Mouse (Mus musculus): ENCODE results near the gene Uba1y. TPM values are rescaled to one million over a fixed set of nuclear protein-coding genes. Genes with fewer than 3 reads are reported as not detected.
A peak's percentile ranks its signal among the peaks of the same experiment; 100 is the strongest.
"Not testable (repeated sequence)": the region's sequence is repeated elsewhere in the genome, so short reads cannot be mapped to it uniquely, and the experiment has no call there.

Gene Uba1y
- polyA plus RNA-seq (2015; fragmentation: Nextera tagmentation; extraction: Ambion mirVana), result 0.19 and 0.23 TPM in 2 replicates

- Histone ChIP-seq H3K27me3 (no peaks in the 10 kb centered on the region), H3K27ac (replicated peaks) (no peak within 1 kb of the TSS), H3K36me3 (no peaks in the 10 kb centered on the region), H3K9ac (replicated peaks) (no peak within 1 kb of the TSS), H3K9me3 (no peaks in the 10 kb centered on the region), H3K4me3 (no peak within 1 kb of the TSS), H3K4me1 (no peaks in the 10 kb centered on the region), H3K4me2 (replicated peaks) (no peak within 1 kb of the TSS)
- no peak for ATAC-seq (replicated peaks)
- 81% methylated on average over 13 of the region's 15 CpGs for WGBS
Observed at GRCm38 (mm10) chrY:818396-818795, at the start of gene Uba1y. TSS of gene Uba1y (plus strand) at chrY:818649.

DNA sequence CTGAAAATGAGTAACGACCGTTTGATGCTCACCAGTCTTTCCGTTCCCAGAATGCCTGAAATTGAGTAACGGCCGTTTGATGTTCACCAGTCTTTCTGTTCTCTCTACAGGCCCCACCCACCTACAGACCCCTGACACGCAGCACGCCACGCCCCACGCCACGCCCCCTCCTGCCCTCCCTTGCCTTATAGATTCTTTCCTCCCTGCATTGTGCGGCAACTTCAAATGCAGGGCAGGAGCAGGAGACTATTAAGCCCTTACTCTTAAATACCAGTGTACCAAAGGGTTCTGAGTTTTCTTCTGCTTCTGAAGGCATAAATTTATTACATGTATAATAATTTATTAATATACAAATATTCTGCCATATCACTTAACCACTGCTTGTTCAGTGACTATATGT lies 21.1 kb upstream of the Uba1y start, which contains the start of gene Zfy1:
TSS of gene Zfy1 (minus strand) at position 101 of the 400 bp plus-strand sequence.
- H3K4me2 ChIP-seq (replicated peaks), result not testable (repeated sequence)
- no CpG with 5 or more reads among the region's 11 CpGs for WGBS

DNA sequence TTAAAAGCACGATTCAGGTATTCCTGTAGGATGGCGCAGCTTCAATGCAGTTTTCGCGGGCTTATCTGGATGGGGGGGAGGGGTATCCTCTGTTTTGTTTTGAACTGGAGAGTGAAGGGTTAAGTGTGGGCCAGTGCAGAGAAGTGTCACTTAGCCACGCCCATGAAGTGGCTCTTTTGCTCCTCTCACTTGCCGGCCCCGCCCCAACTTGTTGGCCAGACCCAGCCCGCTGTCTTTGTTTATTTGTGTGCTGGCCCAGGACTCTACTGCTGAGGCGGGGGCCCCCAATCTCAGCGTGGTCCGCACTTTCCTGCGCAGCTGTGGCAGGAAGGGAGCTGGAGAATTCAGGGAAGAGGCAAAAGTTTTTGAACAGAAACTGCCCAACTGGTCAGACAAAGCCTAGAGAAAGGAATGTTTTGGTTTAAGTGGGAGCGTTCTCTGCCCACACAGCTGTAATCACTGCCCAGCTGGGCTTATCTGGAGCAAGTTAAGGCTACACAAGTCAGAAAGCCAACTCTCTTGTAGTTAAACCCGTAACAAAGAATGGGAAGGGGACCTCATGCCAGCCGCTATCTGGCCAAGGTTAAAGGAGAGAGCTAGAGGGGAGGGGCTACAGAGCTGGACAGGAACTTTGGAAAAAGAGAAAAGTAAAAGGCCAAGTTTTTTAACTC lies 9.3 kb upstream of the Uba1y start:
- H3K9me3 ChIP-seq, result no peaks in the 10 kb centered on the region
- ATAC-seq (replicated peaks), result peak; percentile 55

More for the DNA sequence above, 21.1 kb upstream of the Uba1y start, which contains the start of gene Zfy1:
- not testable (repeated sequence) for H3K4me1 ChIP-seq; H3K4me3 ChIP-seq; H3K27ac ChIP-seq (replicated peaks); H3K9me3 ChIP-seq; H3K36me3 ChIP-seq; H3K9ac ChIP-seq (replicated peaks); H3K27me3 ChIP-seq; ATAC-seq (replicated peaks)

GRCm38 (mm10) chrY:872404-872803 lies 54.0 kb downstream of the Uba1y start:
- H3K4me3 ChIP-seq, result no peak overlapping the region
- H3K27me3 ChIP-seq, result no peaks in the 10 kb centered on the region
- no peaks in the 10 kb centered on the region for H3K4me1 ChIP-seq
- no peak overlapping the region for H3K9ac ChIP-seq (replicated peaks)
- H3K4me2 ChIP-seq (replicated peaks), result no peak overlapping the region
- no peaks in the 10 kb centered on the region for H3K36me3 ChIP-seq
- no peaks in the 10 kb centered on the region for H3K9me3 ChIP-seq
- ATAC-seq (replicated peaks), result peak; percentile 41; the same call in 1 of the 2 replicates
- peak overlapping the region; percentile 59; the same call in 1 of the 2 replicates for H3K27ac ChIP-seq (replicated peaks)

More for the DNA sequence above, 9.3 kb upstream of the Uba1y start:
- no peak overlapping the region for H3K4me3 ChIP-seq
- no peak overlapping the region for H3K9ac ChIP-seq (replicated peaks)
- H3K27me3 ChIP-seq, result no peaks in the 10 kb centered on the region
- no peak overlapping the region for H3K27ac ChIP-seq (replicated peaks)
- 0% methylated on average over 8 of the region's 15 CpGs for WGBS
- H3K4me2 ChIP-seq (replicated peaks), result peak overlapping the region; percentile 30
- H3K36me3 ChIP-seq, result no peaks in the 10 kb centered on the region
- H3K4me1 ChIP-seq, result no peaks in the 10 kb centered on the region

GRCm38 (mm10) chrY:872855-873549 lies 54.6 kb downstream of the Uba1y start:
- Histone ChIP-seq H3K4me1 (no peaks in the 10 kb centered on the region), H3K27me3 (no peaks in the 10 kb centered on the region), H3K36me3 (no peaks in the 10 kb centered on the region), H3K27ac (replicated peaks) (peak overlapping the region; percentile 59; the same call in 1 of the 2 replicates), H3K9ac (replicated peaks) (no peak overlapping the region), H3K4me3 (peak overlapping the region; percentile 21), H3K9me3 (no peaks in the 10 kb centered on the region), H3K4me2 (replicated peaks) (peak overlapping the region; percentile 17)
- peak; percentile 69 for ATAC-seq (replicated peaks)
- 14% methylated on average over 15 of the region's 18 CpGs for WGBS

Other genes starting within 250 kb of the Uba1y start
- gene Zfy1, start 21.2 kb upstream of the Uba1y start, polyA plus RNA-seq (2015; fragmentation: Nextera tagmentation; extraction: Ambion mirVana), result not detected in 2 replicates
- 9.1 and 10.6 TPM in 2 replicates for gene Kdm5d, start 79.1 kb downstream of the Uba1y start, polyA plus RNA-seq (2015; fragmentation: Nextera tagmentation; extraction: Ambion mirVana)
- 41.4 and 49.0 TPM in 2 replicates for gene Eif2s3y, start 191.9 kb downstream of the Uba1y start, polyA plus RNA-seq (2015; fragmentation: Nextera tagmentation; extraction: Ambion mirVana)